Mouse (Mus musculus) stomach, embryonic 16.5 days (tissue): Measurements from ENCODE around the gene Cadm3. TPM values are rescaled to one million over a fixed set of nuclear protein-coding genes. Genes with fewer than 3 reads are reported as not detected.

Experiments used
- ATAC-seq: fragments of 200-750 bp; cut with Nextera tagmentation; 2 replicates; pipeline ENCODE4 v1.8.0; 2017; ENCODE audit warnings: moderate number of reproducible peaks, moderate TSS enrichment; ENCODE audit not compliant: insufficient read depth, low FRiP score
- H3K27ac ChIP-seq: fragments of 300-500 bp; sonication (generic); 2 replicates; pipeline ENCODE4 v1.5.1; 2014; ENCODE audit warnings: low read length
- H3K27me3 ChIP-seq: fragments of 300-500 bp; sonication (generic); 2 replicates; pipeline ENCODE4 v1.6.1; 2014; ENCODE audit warnings: low read length, control low read depth, mixed read lengths; ENCODE audit not compliant: control insufficient read depth, insufficient read depth
- H3K36me3 ChIP-seq: fragments of 300-500 bp; sonication (generic); 2 replicates; pipeline ENCODE4 v1.6.1; 2014; ENCODE audit warnings: low read length; ENCODE audit not compliant: control insufficient read depth, insufficient read depth
- H3K4me1 ChIP-seq: fragments of 300-500 bp; sonication (generic); 2 replicates; pipeline ENCODE4 v1.6.1; 2014; ENCODE audit warnings: low read length, control low read depth, mixed read lengths; ENCODE audit not compliant: control insufficient read depth, insufficient read depth
- H3K4me2 ChIP-seq: fragments of 300-500 bp; sonication (generic); 2 replicates; pipeline ENCODE4 v1.6.1; 2014; ENCODE audit warnings: low read depth, low read length, mixed read lengths
- H3K4me3 ChIP-seq: fragments of 300-500 bp; sonication (generic); replicated peaks from 2 replicates; pipeline ENCODE4 v1.5.1; 2014; ENCODE audit warnings: mild to moderate bottlenecking, low read length
- H3K9ac ChIP-seq: fragments of 300-500 bp; sonication (generic); 2 replicates; pipeline ENCODE4 v1.6.1; 2014; ENCODE audit warnings: low read length
- H3K9me3 ChIP-seq: fragments of 300-500 bp; sonication (generic); replicated peaks from 2 replicates; pipeline ENCODE4 v1.6.1; 2016; ENCODE audit warnings: low read length, control low read depth; ENCODE audit not compliant: control insufficient read depth
- WGBS: fragments of 180-500 bp; shearing (Covaris S2); extraction: QIAGEN DNeasy Blood & Tissue Kit; methylation state at CpG from one replicate; pipeline ENCODE4 v1.1.7; 2014; 5-methylcytosine and 5-hydroxymethylcytosine counted together
- polyA plus RNA-seq: library from polyadenylated mRNA; unstranded; fragments of >200 nt; fragmentation: Nextera tagmentation; extraction: Ambion mirVana; gene quantifications from 2 replicates; pipeline ENCODE4 v1.2.1, GENCODE M21; 2015

The Cadm3 gene
- polyA plus RNA-seq, 1 experiment from 2014 or later = 3.3 TPM

- no peak for ATAC-seq
- no peak overlapping the region for H3K4me2 ChIP-seq
- no peaks in the 10 kb centered on the region for H3K4me1 ChIP-seq
- no peak overlapping the region for H3K4me3 ChIP-seq
- H3K36me3 ChIP-seq = no peaks in the 10 kb centered on the region
- no peak overlapping the region for H3K9ac ChIP-seq
- no peak overlapping the region for H3K27ac ChIP-seq
- WGBS = 81% methylated on average over 6 of the region's 6 CpGs
- H3K9me3 ChIP-seq = no peaks in the 10 kb centered on the region
- H3K27me3 ChIP-seq = no peaks in the 10 kb centered on the region
Measured at GRCm38 (mm10) chr1:173381436-173381835, 13.9 kb upstream of the Cadm3 start.

GRCm38 (mm10) chr1:173377380-173378112 lies 10.1 kb upstream of the Cadm3 start:
- 33% methylated on average over 13 of the region's 13 CpGs for WGBS
- no peaks in the 10 kb centered on the region for H3K36me3 ChIP-seq
- H3K27ac ChIP-seq = no peak overlapping the region
- no peaks in the 10 kb centered on the region for H3K4me1 ChIP-seq
- no peak overlapping the region for H3K4me3 ChIP-seq
- no peaks in the 10 kb centered on the region for H3K27me3 ChIP-seq
- no peak overlapping the region for H3K4me2 ChIP-seq
- ATAC-seq = no peak
- H3K9me3 ChIP-seq = no peaks in the 10 kb centered on the region
- H3K9ac ChIP-seq = no peak overlapping the region

GRCm38 (mm10) chr1:173374020-173374419 lies 6.5 kb upstream of the Cadm3 start:
- Histone ChIP-seq H3K27ac (no peak overlapping the region), H3K9ac (no peak overlapping the region), H3K27me3 (no peaks in the 10 kb centered on the region), H3K4me2 (no peak overlapping the region), H3K4me1 (no peaks in the 10 kb centered on the region), H3K9me3 (no peaks in the 10 kb centered on the region), H3K36me3 (no peaks in the 10 kb centered on the region), H3K4me3 (no peak overlapping the region)
- no peak for ATAC-seq
- WGBS = 70% methylated on average over 7 of the region's 7 CpGs

- Histone ChIP-seq H3K27me3 (peaks cover 17% of the 10 kb centered on the region), H3K27ac (no peak overlapping the region), H3K9ac (no peak overlapping the region), H3K4me3 (no peak overlapping the region), H3K4me2 (no peak overlapping the region), H3K4me1 (peaks cover 6% of the 10 kb centered on the region; the same call in 1 of the 2 replicates), H3K9me3 (no peaks in the 10 kb centered on the region), H3K36me3 (no peaks in the 10 kb centered on the region)
- WGBS = 81% methylated on average over 6 of the region's 6 CpGs
- ATAC-seq = no peak
Measured at GRCm38 (mm10) chr1:173371586-173371985, 4.1 kb upstream of the Cadm3 start.

GRCm38 (mm10) chr1:173370456-173370855 lies 3.0 kb upstream of the Cadm3 start:
- Histone ChIP-seq H3K36me3 (no peaks in the 10 kb centered on the region), H3K4me1 (peaks cover 11% of the 10 kb centered on the region; the same call in 1 of the 2 replicates), H3K9me3 (no peaks in the 10 kb centered on the region), H3K9ac (no peak overlapping the region), H3K4me2 (no peak overlapping the region), H3K27ac (no peak overlapping the region), H3K27me3 (peaks cover 20% of the 10 kb centered on the region), H3K4me3 (no peak overlapping the region)
- ATAC-seq = no peak
- WGBS = 67% methylated on average over 6 of the region's 6 CpGs

GRCm38 (mm10) chr1:173369611-173370010 lies 2.1 kb upstream of the Cadm3 start:
- Histone ChIP-seq H3K27me3 (peaks cover 22% of the 10 kb centered on the region), H3K4me3 (no peak overlapping the region), H3K27ac (no peak overlapping the region), H3K36me3 (no peaks in the 10 kb centered on the region), H3K4me1 (peaks cover 11% of the 10 kb centered on the region; the same call in 1 of the 2 replicates), H3K9ac (no peak overlapping the region), H3K4me2 (no peak overlapping the region), H3K9me3 (no peaks in the 10 kb centered on the region)
- no peak for ATAC-seq
- 79% methylated on average over 2 of the region's 2 CpGs for WGBS

GRCm38 (mm10) chr1:173366701-173367355 lies 667 bp downstream of the Cadm3 start:
- peak overlapping the region; percentile 64 for H3K9ac ChIP-seq
- ATAC-seq = peak; percentile 35; the same call in 1 of the 2 replicates
- H3K27ac ChIP-seq = no peak overlapping the region
- H3K4me3 ChIP-seq = peak overlapping the region; percentile 56
- peaks cover 22% of the 10 kb centered on the region for H3K27me3 ChIP-seq
- H3K9me3 ChIP-seq = no peaks in the 10 kb centered on the region
- peak overlapping the region; percentile 70 for H3K4me2 ChIP-seq
- under 1% methylated on average over 31 of the region's 31 CpGs for WGBS
- H3K36me3 ChIP-seq = no peaks in the 10 kb centered on the region
- H3K4me1 ChIP-seq = peaks cover 11% of the 10 kb centered on the region; the same call in 1 of the 2 replicates

GRCm38 (mm10) chr1:173365970-173366409 lies 1.5 kb downstream of the Cadm3 start:
- H3K4me1 ChIP-seq = peaks cover 11% of the 10 kb centered on the region; the same call in 1 of the 2 replicates
- WGBS = 4% methylated on average over 13 of the region's 13 CpGs
- H3K27me3 ChIP-seq = peaks cover 22% of the 10 kb centered on the region
- H3K4me3 ChIP-seq = peak overlapping the region; percentile 56
- no peak overlapping the region for H3K27ac ChIP-seq
- H3K4me2 ChIP-seq = peak overlapping the region; percentile 70
- H3K36me3 ChIP-seq = no peaks in the 10 kb centered on the region
- no peak for ATAC-seq
- no peak overlapping the region for H3K9ac ChIP-seq
- no peaks in the 10 kb centered on the region for H3K9me3 ChIP-seq

- Histone ChIP-seq H3K9me3 (no peaks in the 10 kb centered on the region), H3K27ac (no peak overlapping the region), H3K9ac (no peak overlapping the region), H3K4me2 (no peak overlapping the region), H3K4me3 (no peak overlapping the region), H3K27me3 (peaks cover 22% of the 10 kb centered on the region), H3K4me1 (peaks cover 11% of the 10 kb centered on the region; the same call in 1 of the 2 replicates), H3K36me3 (no peaks in the 10 kb centered on the region)
- 74% methylated on average over 4 of the region's 4 CpGs for WGBS
- no peak for ATAC-seq
Measured at GRCm38 (mm10) chr1:173364125-173364800, 3.2 kb downstream of the Cadm3 start.
